Mouse (Mus musculus): ENCODE data around the gene Fam111a.

DNA sequence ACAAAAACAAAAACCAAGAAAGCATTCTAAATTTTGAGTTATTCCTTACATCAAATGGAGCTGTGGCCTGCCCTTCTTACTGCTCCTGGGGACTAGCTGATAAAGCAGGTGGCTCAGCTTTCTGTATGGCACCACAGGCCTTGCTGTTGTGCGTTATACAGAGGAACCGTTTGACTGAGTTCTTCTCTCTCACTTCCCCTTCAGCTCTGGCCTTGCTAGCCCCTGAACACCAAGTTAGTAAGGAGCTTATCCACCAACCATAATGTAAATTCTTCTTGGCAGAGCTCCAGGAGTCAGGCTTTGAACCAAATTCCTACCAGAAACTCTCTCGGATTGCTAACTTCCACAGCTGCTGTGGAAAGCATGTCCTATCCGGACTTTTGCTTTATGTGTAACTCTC, 21.5 kb downstream of the Fam111a start:
- TF ChIP-seq POLR2A (IDR thresholded peaks at IDR 0.05; ENCODE audit: borderline replicate concordance, control insufficient read depth, low read depth, low read length) (no peak), CTCF (IDR thresholded peaks at IDR 0.05; ENCODE audit: control insufficient read depth, insufficient read depth, low read length) (no peak)
